Mouse (Mus musculus) CH12.LX (cell line): Measurements from ENCODE around the gene Tmem222.

ENCODE experiments used
- CHD1 ChIP-seq: IDR thresholded peaks from 2 replicates; pipeline ENCODE4 v1.6.1; 2012; ENCODE audit warnings: low read depth, low read length, improper control_type of control experiment, inconsistent platforms
- CHD2 ChIP-seq: IDR thresholded peaks from 2 replicates; pipeline ENCODE4 v1.6.1; 2011; ENCODE audit warnings: low read length, improper control_type of control experiment
- CTCF ChIP-seq, 2 experiments: IDR thresholded peaks in 1 of 2; conservative IDR thresholded peaks in 1 of 2; 2 replicates each; pipeline ENCODE4 v1.5.1; 2011 to 2012; ENCODE audit warnings: low read depth in 2 of 2, low read length in 2 of 2, improper control_type of control experiment in 1 of 2, inconsistent platforms in 1 of 2, mild to moderate bottlenecking in 1 of 2, moderate library complexity in 1 of 2
- EP300 ChIP-seq: IDR thresholded peaks from 2 replicates; pipeline ENCODE4 v1.6.1; 2011; ENCODE audit warnings: low read length, improper control_type of control experiment
- KAT2A ChIP-seq: IDR thresholded peaks from 2 replicates; pipeline ENCODE4 v1.6.1; 2012; ENCODE audit warnings: low read length, improper control_type of control experiment, inconsistent platforms; ENCODE audit not compliant: insufficient replicate concordance
- MAFK ChIP-seq: IDR thresholded peaks from 2 replicates; pipeline ENCODE4 v1.6.1; 2011; ENCODE audit warnings: low read length, improper control_type of control experiment; ENCODE audit not compliant: insufficient replicate concordance
- POLR2A ChIP-seq: IDR thresholded peaks from 2 replicates; pipeline ENCODE4 v1.6.1; 2011; ENCODE audit warnings: low read depth, mild to moderate bottlenecking, improper control_type of control experiment, low read length
- POLR2AphosphoS2 ChIP-seq: IDR thresholded peaks from 2 replicates; pipeline ENCODE4 v1.6.1; 2011; ENCODE audit warnings: low read depth, low read length, improper control_type of control experiment
- SIN3A ChIP-seq: IDR thresholded peaks from 2 replicates; pipeline ENCODE4 v1.6.1; 2012; ENCODE audit warnings: low read length, improper control_type of control experiment, inconsistent platforms
- TCF12 ChIP-seq: IDR thresholded peaks from 2 replicates; pipeline ENCODE4 v1.6.1; 2014; ENCODE audit warnings: low read depth, mild to moderate bottlenecking, inconsistent platforms, low read length, improper control_type of control experiment
- USF1 ChIP-seq: IDR thresholded peaks from 2 replicates; pipeline ENCODE4 v1.6.1; 2014; ENCODE audit warnings: low read depth, mild to moderate bottlenecking, inconsistent platforms, low read length, improper control_type of control experiment
- USF2 ChIP-seq: conservative IDR thresholded peaks from 2 replicates; pipeline ENCODE4 v1.6.1; 2011; ENCODE audit warnings: low read depth, low read length, improper control_type of control experiment
- ZNF384 ChIP-seq: IDR thresholded peaks from 2 replicates; pipeline ENCODE4 v1.6.1; 2012; ENCODE audit warnings: low read depth, low read length, improper control_type of control experiment, inconsistent platforms

DNA sequence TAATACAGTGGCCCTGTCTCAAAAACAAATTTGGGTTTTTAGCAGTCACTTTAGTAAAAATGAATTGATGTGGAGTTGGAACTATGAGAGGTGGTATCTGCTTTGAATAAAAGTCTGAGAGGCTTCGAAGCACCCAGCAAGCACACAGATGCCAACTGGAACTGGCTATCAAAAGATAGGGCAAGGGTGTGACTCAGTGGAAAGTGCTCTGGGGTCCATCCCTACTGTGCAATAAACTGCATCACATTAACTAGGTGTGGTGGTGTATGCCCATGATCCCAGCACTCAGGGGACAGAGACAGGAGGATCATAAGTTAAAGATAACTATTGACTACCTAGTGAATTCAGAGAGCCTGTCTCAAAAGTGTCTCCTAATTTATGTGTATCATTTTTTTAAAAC lies 13.7 kb upstream of the Tmem222 start:
- TF ChIP-seq CTCF (conservative IDR thresholded peaks at IDR 0.05 in 1 of 2, IDR thresholded peaks at IDR 0.05 in 1 of 2; ENCODE audit: low read depth in 2 of 2, low read length in 2 of 2) (no peak), TCF12 (no peak), USF1 (no peak), POLR2A (no peak), KAT2A (no peak), MAFK (no peak), POLR2AphosphoS2 (no peak), USF2 (no peak), ZNF384 (no peak), EP300 (no peak), CHD2 (no peak), SIN3A (no peak), CHD1 (no peak)
